Mouse (Mus musculus): Measurements from ENCODE around the gene Nudt5.

DNA sequence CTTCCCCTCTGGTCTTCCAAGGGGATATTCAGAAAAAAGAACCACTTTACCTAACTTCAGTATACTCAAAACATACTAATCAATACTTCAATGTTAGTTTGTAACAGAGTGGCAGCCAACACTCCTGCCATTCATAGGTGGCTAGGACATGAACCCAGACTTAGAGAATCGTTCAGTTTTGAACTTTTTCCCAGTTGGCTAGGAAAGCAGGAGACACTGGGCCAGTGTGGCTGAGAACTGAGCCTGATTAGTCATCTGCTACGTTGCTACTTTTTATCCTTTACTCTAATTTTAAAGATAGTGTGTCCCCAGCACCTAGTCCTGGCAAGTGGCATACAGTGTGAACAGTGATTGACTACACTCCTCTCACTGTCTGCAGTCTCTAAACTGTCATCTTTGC lies 22.9 kb downstream of the Nudt5 start:
- TF ChIP-seq POLR2A (IDR thresholded peaks at IDR 0.05; ENCODE audit: insufficient read depth, low read depth, low read length): no peak
- TF ChIP-seq CTCF (IDR thresholded peaks at IDR 0.05; ENCODE audit: insufficient read depth, low read depth, low read length): no peak
